Mouse (Mus musculus): ENCODE results near the gene Sec63.
A peak's percentile ranks its signal among the peaks of the same experiment; 100 is the strongest.

Sec63 gene

GRCm38 (mm10) chr10:42862806-42863205, 101.5 kb downstream of the Sec63 start:
- no peak for DNase-seq (ENCODE audit: low spot score in 2 of 2)

DNA sequence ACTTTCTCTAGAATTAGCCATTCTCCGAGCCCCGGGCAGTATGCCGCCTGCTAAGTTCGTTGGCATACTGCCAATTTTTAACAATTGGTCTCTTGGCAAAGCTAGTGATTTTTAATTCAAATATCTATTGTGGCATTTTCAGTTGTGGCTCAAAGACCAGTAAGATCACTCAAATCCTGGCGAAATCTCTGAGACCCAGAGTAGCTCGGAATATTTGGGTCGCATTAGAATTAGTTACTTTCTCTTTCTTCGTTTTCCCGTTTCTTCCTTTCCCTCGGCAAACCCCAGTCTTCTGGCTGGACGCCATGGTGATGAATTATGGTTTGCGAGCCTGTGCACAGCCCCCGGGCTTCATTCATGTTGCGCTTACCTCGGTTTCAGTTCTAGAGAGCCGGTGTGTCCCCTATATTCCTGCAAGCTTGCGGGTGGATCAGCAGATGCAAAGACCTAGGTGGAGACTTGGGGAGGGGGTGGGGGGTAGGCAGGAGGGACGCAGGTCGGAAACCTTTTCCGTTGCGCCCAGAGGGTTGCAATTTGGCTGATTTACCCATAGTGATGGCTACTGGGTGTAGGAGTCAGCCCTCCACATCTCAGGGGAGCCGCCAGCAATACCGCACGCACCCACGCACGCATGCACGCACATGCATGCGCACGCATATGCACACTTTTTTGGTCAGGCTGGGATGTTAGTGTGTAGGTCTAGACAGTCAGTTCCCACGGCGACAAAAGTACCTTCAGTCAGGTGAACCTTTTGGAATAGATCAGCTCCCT, 102.5 kb downstream of the Sec63 start:
- DNase-seq (ENCODE audit: low spot score in 2 of 2) = peak in 1 of 2 experiments; percentile 75

DNA sequence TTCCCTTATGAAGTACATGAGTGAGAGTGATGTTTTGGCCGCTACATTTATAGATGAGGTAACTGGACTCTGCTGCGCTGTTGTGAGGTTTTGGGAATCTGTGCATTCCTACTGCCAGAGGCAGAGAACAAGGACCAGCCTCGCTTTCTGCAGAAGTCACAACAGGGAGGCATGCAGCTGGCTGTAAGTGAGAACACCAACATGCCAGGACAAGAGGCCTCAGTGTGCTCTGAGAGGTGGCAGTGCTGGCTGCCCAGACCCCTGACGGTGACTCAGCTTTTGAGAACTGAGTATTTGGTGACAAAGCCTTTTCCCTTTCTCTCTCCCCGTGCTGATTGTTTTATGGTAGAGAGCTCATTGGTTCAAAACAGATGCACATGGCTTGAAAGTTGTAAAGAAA, 103.4 kb downstream of the Sec63 start:
- DNase-seq (ENCODE audit: low spot score in 2 of 2) = no peak

GRCm38 (mm10) chr10:42868416-42868815, 107.1 kb downstream of the Sec63 start:
- DNase-seq (ENCODE audit: low spot score in 2 of 2) = no peak

- no peak for DNase-seq (ENCODE audit: low spot score in 2 of 2)
These were observed 108.2 kb downstream of the Sec63 start for GRCm38 (mm10) chr10:42869467-42869866.

DNA sequence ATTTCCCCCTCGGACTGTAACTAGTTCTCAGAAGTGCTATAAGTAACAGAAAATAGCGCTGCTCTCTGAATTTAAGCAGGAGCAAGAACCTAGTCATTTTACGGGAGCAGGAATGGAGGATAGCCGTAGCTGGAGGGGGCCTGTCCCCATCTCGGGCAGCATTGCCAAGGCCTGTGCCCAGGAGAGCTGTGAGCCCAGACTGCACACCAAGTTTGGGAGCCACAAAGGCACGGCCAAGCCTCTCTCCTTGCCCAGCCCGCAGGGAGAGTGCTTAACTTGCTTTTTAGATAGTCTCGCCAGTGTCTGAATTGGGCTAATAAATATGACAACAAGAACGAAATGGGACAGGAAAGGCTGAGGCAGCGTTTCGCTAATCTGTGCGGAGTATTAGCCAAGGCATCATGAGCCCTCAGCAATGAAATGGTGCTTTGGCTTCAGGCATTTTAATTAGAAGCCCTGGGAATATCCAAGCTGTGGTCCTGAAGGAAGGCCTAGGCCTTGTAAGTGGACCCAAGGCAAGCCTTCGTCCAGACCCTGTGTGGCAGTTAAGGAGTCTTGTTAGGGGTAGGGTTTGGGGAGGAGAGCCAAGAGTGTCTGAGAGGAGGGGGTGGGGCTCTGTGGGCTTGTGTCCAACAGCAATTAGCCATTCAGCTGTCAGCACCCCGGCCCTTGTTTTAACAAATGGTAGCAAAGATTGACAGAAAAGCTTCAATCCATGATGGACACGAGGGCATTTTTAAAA, 111.1 kb downstream of the Sec63 start:
- DNase-seq (ENCODE audit: low spot score in 2 of 2) = no peak

DNA sequence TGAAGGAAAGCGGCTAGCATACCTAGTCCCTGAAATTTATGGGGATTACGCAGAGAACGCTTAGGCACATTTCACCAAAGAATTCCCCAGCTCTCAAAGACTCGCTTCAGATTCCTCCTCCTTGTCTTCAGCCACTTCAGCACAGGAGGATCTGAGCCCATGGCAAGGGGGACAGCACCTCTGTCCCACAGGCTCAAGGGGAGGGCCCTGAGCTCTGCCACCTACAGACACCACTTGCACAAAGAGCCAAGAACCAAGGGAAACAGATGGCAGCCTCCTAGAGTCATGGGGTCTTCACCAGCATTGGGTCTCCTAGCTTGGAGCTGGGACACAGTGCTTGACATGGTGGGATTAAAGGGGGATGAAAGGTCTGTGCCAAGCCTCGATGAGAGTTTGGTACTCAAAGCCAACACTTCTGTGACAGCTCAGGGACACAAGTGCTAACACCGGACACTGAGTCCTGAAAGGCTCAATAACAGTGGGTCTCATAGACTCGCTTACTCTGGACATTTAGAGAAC, 111.8 kb downstream of the Sec63 start:
- no peak for DNase-seq (ENCODE audit: low spot score in 2 of 2)

- DNase-seq (ENCODE audit: low spot score in 2 of 2) = no peak
These were observed 114.9 kb downstream of the Sec63 start for GRCm38 (mm10) chr10:42876172-42876571.

- no peak for DNase-seq (ENCODE audit: low spot score in 2 of 2)
These were observed 118.0 kb downstream of the Sec63 start for GRCm38 (mm10) chr10:42879269-42879681.

DNA sequence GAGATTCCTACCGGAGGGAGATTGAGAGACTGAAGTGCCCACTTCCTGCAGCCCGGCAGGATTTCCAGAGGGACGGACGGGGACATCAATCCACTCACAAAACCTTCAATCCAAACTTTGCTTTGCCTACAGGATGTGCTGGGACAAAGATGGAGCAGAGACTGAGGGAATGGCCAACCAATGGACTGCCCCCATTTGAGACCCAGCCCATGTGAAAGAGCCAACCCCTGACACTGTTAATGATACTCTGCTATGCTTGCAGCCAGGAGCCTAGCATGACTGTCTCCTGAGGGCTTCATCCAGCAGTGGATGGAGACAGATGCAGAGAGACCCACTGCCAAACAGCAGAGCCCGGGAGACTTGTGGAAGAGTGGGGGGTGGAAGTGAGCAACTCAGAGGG, 118.4 kb downstream of the Sec63 start:
- DNase-seq (ENCODE audit: low spot score in 2 of 2) = no peak

Data from left cerebral cortex, adult 9 months (tissue).